Mouse (Mus musculus) heart, adult 10 weeks (tissue): Measurements from ENCODE around the gene Spry1. TPM values are rescaled to one million over a fixed set of nuclear protein-coding genes. Genes with fewer than 3 reads are reported as not detected.

Experiments used
- polyA plus RNA-seq: library from polyadenylated mRNA; stranded (reverse); fragments of 350-450 nt; fragmentation: Illumina TruSeq; extraction: RNeasy Lipid Tissue Mini Kit (QIAGEN cat#74804); gene quantifications from one replicate; pipeline ENCODE4 v1.2.3, GENCODE M21; 2014; ENCODE audit warnings: low read depth, low replicate concordance

Spry1 gene
- 23.1 TPM for polyA plus RNA-seq

GRCm38 (mm10) chr3:37639690-37640089 lies at the start of gene Spry1:
Gene Spry1, plus strand, starts transcription at chr3:37639947.

Other genes starting within 250 kb of the Spry1 start
- 8.9 TPM for gene Spata5, start 220.1 kb upstream of the Spry1 start, polyA plus RNA-seq
- 38.1 TPM for gene Nudt6, start 219.7 kb upstream of the Spry1 start, polyA plus RNA-seq
- not detected for gene Gm5148, start 84.5 kb downstream of the Spry1 start, polyA plus RNA-seq